Mouse (Mus musculus): ENCODE data around the gene Tmsb4x. TPM values are rescaled to one million over a fixed set of nuclear protein-coding genes. Genes with fewer than 3 reads are reported as not detected.

Tmsb4x gene
- total RNA-seq, 2 experiments from 2014 or later: 487 to 1,569 TPM

DNA sequence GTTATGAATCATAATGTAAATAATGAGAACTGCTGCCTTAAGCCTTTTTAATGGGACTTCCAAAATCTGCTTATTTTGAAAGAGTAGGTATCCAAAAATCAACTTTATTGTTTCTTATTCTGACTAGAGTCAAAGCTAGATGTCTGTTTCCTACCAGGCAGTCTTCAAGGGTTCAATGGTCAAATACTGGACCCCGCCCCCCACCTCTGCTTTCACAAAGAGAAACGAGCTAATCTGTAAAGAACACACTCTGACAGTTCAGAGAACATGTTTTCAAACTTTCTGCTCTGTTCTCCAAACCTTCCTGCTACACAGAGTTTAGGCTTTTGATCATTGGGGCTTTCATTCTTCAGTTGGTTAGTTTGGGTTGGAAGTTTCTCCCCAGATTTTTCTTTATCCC lies 22.8 kb downstream of the Tmsb4x start:
- no peak for ATAC-seq (replicated peaks; ENCODE audit: low FRiP score, poor library complexity, severe bottlenecking)

DNA sequence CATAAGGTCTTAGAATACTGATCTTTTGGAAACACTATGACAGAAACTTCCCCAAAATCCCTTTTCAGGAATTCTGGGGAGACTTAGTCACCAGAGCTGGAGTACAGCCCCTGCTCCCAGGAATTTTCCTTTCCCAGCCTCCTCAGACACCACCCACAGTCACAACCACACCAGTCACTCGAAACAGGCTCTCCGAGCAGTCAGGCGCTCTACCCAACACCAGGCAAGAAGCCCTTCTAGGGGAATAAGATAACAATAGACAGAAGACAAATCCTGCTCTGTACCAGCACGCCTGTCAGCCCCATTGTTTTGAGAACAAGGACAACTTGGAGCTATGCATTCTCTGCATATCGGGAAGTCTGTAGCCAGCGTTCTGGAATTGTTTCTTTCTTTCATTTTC lies 25.6 kb downstream of the Tmsb4x start:
- ATAC-seq (replicated peaks; ENCODE audit: low FRiP score, poor library complexity, severe bottlenecking): no peak

DNA sequence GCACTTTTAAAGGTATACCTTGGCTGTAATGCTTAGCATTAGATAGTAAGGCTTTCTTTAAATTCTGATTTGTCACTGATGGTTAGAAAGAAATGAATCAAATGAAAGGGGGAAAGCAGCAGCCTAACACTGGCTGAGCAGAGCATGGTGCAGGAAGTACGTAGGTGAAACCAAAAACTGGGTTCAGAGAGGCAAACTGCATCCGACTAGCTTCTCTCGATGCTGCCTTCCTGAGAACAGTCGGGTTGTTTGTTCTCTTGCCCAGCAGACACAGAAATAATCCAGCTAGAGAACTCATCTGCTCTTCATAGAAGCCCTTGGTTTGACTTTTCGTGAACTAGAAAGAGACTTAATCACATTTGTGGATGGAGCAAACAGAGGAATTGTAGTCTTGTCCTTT lies 26.7 kb downstream of the Tmsb4x start:
- no peak for ATAC-seq (replicated peaks; ENCODE audit: low FRiP score, poor library complexity, severe bottlenecking)

- no peak for ATAC-seq (replicated peaks; ENCODE audit: low FRiP score, poor library complexity, severe bottlenecking)
Measured at GRCm38 (mm10) chrX:167179961-167180642, 29.0 kb downstream of the Tmsb4x start.

DNA sequence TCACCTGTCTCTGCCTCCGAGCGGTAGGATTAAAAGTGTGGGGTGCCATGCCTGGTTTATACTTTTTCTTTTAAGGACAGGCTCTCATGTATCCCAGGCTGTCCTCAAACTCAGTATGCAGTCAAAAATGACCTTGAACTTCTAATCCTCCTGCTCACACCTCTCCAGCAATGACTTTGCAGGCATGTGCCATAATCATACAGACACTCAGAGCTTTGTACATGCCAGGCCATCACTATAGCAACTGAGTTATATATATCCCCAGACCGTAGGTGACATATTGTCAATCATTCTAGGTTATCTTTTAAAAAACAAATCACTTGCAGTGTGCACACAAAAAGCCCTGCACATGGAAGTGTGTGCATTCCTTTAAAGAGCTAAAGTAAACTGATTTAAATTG lies 29.6 kb downstream of the Tmsb4x start:
- no peak for ATAC-seq (replicated peaks; ENCODE audit: low FRiP score, poor library complexity, severe bottlenecking)

DNA sequence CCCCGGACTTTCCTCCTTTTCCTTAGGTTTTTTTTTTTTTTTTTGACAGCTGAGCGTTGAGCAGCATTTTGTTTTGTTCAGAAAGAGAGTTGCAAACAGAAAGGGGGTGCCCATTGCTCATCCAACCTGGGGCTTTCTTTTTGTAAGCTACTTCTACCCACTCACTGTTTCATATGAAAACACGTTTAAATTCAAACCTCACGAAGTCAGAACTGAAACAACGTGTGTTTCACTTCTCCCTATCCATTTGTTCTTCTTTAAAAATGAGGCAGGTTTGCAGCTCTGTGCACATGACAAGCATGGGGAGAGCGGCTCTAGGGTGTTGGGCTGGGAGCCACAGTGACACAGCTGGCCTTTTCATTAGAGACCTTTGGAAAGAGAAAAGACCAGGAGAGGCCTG lies 33.8 kb downstream of the Tmsb4x start:
- no peak for ATAC-seq (replicated peaks; ENCODE audit: low FRiP score, poor library complexity, severe bottlenecking)

DNA sequence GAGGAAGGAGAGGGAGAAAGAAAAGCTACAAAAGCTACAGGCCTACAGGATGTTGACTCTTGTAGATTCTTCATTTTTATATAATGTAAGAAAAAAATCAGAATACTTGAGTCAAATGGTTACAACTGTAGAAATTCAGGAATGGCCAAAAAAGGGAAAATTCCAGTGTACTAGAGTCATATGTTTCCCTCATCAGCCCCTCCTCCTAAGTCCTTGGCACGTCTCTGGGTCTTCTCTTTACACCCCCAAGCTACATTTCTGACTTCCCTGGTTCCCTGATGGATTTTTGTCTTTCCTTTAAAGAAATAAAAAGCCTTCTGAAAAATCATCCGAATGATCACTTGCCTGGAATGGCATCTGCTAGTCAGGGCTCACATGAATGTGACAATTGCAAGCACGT lies 34.8 kb downstream of the Tmsb4x start:
- no peak for ATAC-seq (replicated peaks; ENCODE audit: low FRiP score, poor library complexity, severe bottlenecking)

- ATAC-seq (replicated peaks; ENCODE audit: low FRiP score, poor library complexity, severe bottlenecking): no peak
Measured at GRCm38 (mm10) chrX:167172256-167172655, 36.9 kb downstream of the Tmsb4x start.

DNA sequence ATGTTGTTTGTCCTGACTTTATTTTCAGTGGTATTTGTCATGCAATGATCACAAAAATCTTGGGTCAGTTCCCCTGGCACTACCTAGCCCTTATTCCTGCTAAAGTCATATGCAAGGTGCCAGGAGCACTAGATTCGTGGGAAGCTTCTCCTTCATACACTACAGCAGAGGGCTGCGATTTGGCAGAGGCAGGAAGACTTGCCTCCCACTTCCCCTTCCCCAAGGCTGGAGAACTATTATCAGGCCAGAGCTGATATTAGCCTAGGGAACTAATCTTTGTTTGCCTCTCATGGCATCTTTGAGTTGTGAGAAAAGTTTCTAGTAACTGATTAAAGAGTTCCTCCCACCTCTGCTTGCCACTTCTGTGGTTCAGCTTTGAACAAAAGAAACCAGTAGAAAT lies 37.8 kb downstream of the Tmsb4x start:
- ATAC-seq (replicated peaks; ENCODE audit: low FRiP score, poor library complexity, severe bottlenecking): no peak

DNA sequence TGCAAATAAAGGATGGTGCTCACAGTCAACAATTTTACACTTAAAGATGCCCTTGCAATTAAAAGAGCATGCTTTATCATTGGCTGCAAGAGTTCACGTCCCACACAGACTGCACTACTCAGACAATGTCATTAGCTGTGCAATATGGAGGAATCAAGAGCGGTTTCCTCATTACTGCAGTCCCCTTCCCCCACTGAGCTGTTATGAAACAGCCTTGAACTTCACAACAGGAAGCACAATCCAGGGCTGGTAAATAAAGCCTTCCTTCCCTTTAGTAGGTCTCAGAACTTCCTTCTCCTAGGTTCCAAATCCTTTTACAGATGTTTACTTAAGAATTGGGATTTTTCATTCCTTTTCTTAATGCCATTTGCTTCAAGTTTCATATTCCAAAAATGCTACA lies 41.8 kb downstream of the Tmsb4x start:
- ATAC-seq (replicated peaks; ENCODE audit: low FRiP score, poor library complexity, severe bottlenecking): no peak

- no peak for ATAC-seq (replicated peaks; ENCODE audit: low FRiP score, poor library complexity, severe bottlenecking)
Measured at GRCm38 (mm10) chrX:167166051-167166450, 43.1 kb downstream of the Tmsb4x start.

- ATAC-seq (replicated peaks; ENCODE audit: low FRiP score, poor library complexity, severe bottlenecking): no peak
Measured at GRCm38 (mm10) chrX:167157691-167158090, 51.4 kb downstream of the Tmsb4x start.

Other genes starting within 250 kb of the Tmsb4x start
- 5.4 and 9.0 TPM in 2 replicates for gene Tlr8, start 55.0 kb upstream of the Tmsb4x start, total RNA-seq (2015; ENCODE audit: low replicate concordance)
- gene Tlr8, start 55.0 kb upstream of the Tmsb4x start, total RNA-seq (2017; ENCODE audit: low replicate concordance): 3.6 and 15.5 TPM in 2 replicates
- 5.8 and 15.5 TPM in 2 replicates for gene Tlr7, start 121.2 kb upstream of the Tmsb4x start, total RNA-seq (2015; ENCODE audit: low replicate concordance)
- 3.6 and 3.9 TPM in 2 replicates for gene Tlr7, start 121.2 kb upstream of the Tmsb4x start, total RNA-seq (2017; ENCODE audit: low replicate concordance)
- gene Prps2, start 173.4 kb upstream of the Tmsb4x start, total RNA-seq (2015; ENCODE audit: low replicate concordance): 7.6 and 19.7 TPM in 2 replicates
- gene Prps2, start 173.4 kb upstream of the Tmsb4x start, total RNA-seq (2017; ENCODE audit: low replicate concordance): 6.2 and 8.6 TPM in 2 replicates